12 mouse cellular contexts compared by ENCODE assay signal in genomic region chr8:121220103-121220899, GRCm38 (mm10).
A peak's percentile ranks its signal among the peaks of the same experiment; 100 is the strongest.
DNase-seq lines count a peak whose midpoint lies in the region; ATAC-seq and TF ChIP-seq lines count a peak whose summit lies in the region.
"Had no signal": no experiment of that assay in that cellular context is flagged by ENCODE, and none has a peak within 500 bp of the region (broad histone marks: within the 10 kb centered on the region; RNA-seq: fewer than 3 reads in every experiment).

No protein-coding gene starts in this region.

- TF ChIP-seq POLR2A in ES-Bruce4 (IDR thresholded peaks at IDR 0.05; ENCODE audit: insufficient read depth, low read length), result no peak
- TF ChIP-seq POLR2A in thymus, adult 2 months (IDR thresholded peaks at IDR 0.05; ENCODE audit: control insufficient read depth, extremely low read depth, insufficient read depth, low read length, poor library complexity), result no peak

- H3K9ac ChIP-seq in heart, embryonic 14.5 days (ENCODE audit: low read length), result no peak overlapping the region
- H3K9ac ChIP-seq in ES-Bruce4 (ENCODE audit: low read depth, poor library complexity, severe bottlenecking), result no peak overlapping the region
- no peak overlapping the region for H3K9ac ChIP-seq in limb, embryonic 11.5 days (ENCODE audit: low read length)
- H3K9ac ChIP-seq: midbrain, embryonic 12.5 days had no signal

- no peaks in the 10 kb centered on the region for H3K36me3 ChIP-seq in heart, embryonic 14.5 days (ENCODE audit: control insufficient read depth, insufficient read depth, low read length)
- no peaks in the 10 kb centered on the region for H3K36me3 ChIP-seq in ES-Bruce4 (ENCODE audit: control insufficient read depth, insufficient read depth, low read length, poor library complexity, severe bottlenecking)
- H3K36me3 ChIP-seq in limb, embryonic 11.5 days (ENCODE audit: control insufficient read depth, insufficient read depth, low read length), result no peaks in the 10 kb centered on the region
- H3K36me3 ChIP-seq in thymus, adult 2 months (ENCODE audit: control insufficient read depth, insufficient read depth, low read length), result no peaks in the 10 kb centered on the region
- H3K36me3 ChIP-seq: midbrain, embryonic 12.5 days had no signal

- no peak for DNase-seq in heart, adult 9 months (ENCODE audit: low spot score in 2 of 2)
- peak; percentile 53 for DNase-seq in embryo, embryonic 9.5 days (ENCODE audit: extremely low spot score)
- DNase-seq in limb, embryonic 11.5 days (ENCODE audit: low spot score), result peak; percentile 74
- no peak for DNase-seq in frontal cortex, postnatal 14 days (ENCODE audit: low spot score in 2 of 2)
- no peak for DNase-seq in cerebellum, adult 8-10 months
- DNase-seq in thymus, adult 2 months, result no peak
- DNase-seq: adrenal gland, postnatal 14 days; cerebellum, postnatal 36 days; heart, adult 2 months had no signal

- ATAC-seq in heart, embryonic 14.5 days (ENCODE audit: insufficient number of reproducible peaks, insufficient read depth, low FRiP score, low read depth), result no peak
- ATAC-seq in limb, embryonic 11.5 days (ENCODE audit: insufficient number of reproducible peaks, low FRiP score, low TSS enrichment, low read depth), result peak; percentile 56; the same call in 1 of the 2 replicates

- H3K27ac ChIP-seq in heart, embryonic 14.5 days (replicated peaks in 1 of 2; ENCODE audit: control insufficient read depth in 1 of 2, insufficient read depth in 1 of 2, low read depth in 2 of 2, low read length in 2 of 2), result no peak overlapping the region
- H3K27ac ChIP-seq in ES-Bruce4 (ENCODE audit: insufficient read depth, low read length), result no peak overlapping the region
- H3K27ac ChIP-seq in limb, embryonic 11.5 days (replicated peaks; ENCODE audit: low read depth, low read length), result peak overlapping the region; percentile 33; the same call in 1 of the 2 replicates
- H3K27ac ChIP-seq in thymus, adult 2 months (ENCODE audit: control insufficient read depth, insufficient read depth, low read length), result no peak overlapping the region
- H3K27ac ChIP-seq: heart, adult 2 months; midbrain, embryonic 12.5 days had no signal

- no peak for TF ChIP-seq EP300 in ES-Bruce4 (IDR thresholded peaks at IDR 0.05; ENCODE audit: insufficient read depth, low read depth, low read length)

- H3K4me3 ChIP-seq in heart, embryonic 14.5 days (ENCODE audit: control insufficient read depth in 1 of 2, insufficient read depth in 1 of 2, low read depth in 1 of 2, low read length in 2 of 2), result no peak overlapping the region
- peak overlapping the region; percentile 33 for H3K4me3 ChIP-seq in ES-Bruce4 (ENCODE audit: low read depth, low read length)
- H3K4me3 ChIP-seq in limb, embryonic 11.5 days (ENCODE audit: low read depth, low read length), result no peak overlapping the region
- H3K4me3 ChIP-seq in thymus, adult 2 months (ENCODE audit: control insufficient read depth, insufficient read depth, low read length), result no peak overlapping the region
- H3K4me3 ChIP-seq: heart, adult 2 months; midbrain, embryonic 12.5 days had no signal

- 35% methylated on average over 33 of the region's 33 CpGs for WGBS in heart, embryonic 14.5 days
- WGBS in limb, embryonic 11.5 days, result 30% methylated on average over 33 of the region's 33 CpGs
- WGBS in thymus, adult 2 months, result 42% methylated on average over 33 of the region's 33 CpGs

- peak overlapping the region; percentile 35 for H3K4me2 ChIP-seq in heart, embryonic 14.5 days (ENCODE audit: low read length)
- peak overlapping the region; percentile 13 for H3K4me2 ChIP-seq in limb, embryonic 11.5 days (ENCODE audit: low read depth, severe bottlenecking)
- H3K4me2 ChIP-seq: midbrain, embryonic 12.5 days had no signal

- TF ChIP-seq CTCF in ES-Bruce4 (IDR thresholded peaks at IDR 0.05; ENCODE audit: low read depth, low read length), result no peak
- TF ChIP-seq CTCF in thymus, adult 2 months (IDR thresholded peaks at IDR 0.05; ENCODE audit: borderline replicate concordance, control insufficient read depth, extremely low read depth, insufficient read depth, low read length, poor library complexity), result no peak

- H3K9me3 ChIP-seq in heart, embryonic 14.5 days (ENCODE audit: control insufficient read depth, low read length), result no peaks in the 10 kb centered on the region
- H3K9me3 ChIP-seq in ES-Bruce4 (replicated peaks; ENCODE audit: control insufficient read depth, insufficient read depth, low read length, poor library complexity, severe bottlenecking), result no peaks in the 10 kb centered on the region
- no peaks in the 10 kb centered on the region; the same call in 1 of the 2 replicates for H3K9me3 ChIP-seq in limb, embryonic 11.5 days (ENCODE audit: control insufficient read depth, low read length)
- H3K9me3 ChIP-seq: midbrain, embryonic 12.5 days had no signal

- H3K27me3 ChIP-seq in heart, embryonic 14.5 days (ENCODE audit: control insufficient read depth, insufficient read depth, low read length), result peaks cover 6% of the 10 kb centered on the region; the same call in 1 of the 2 replicates
- no peaks in the 10 kb centered on the region for H3K27me3 ChIP-seq in ES-Bruce4 (ENCODE audit: control insufficient read depth, insufficient read depth, low read length, poor library complexity, severe bottlenecking)
- H3K27me3 ChIP-seq in limb, embryonic 11.5 days (ENCODE audit: control insufficient read depth, insufficient read depth, low read length), result no peaks in the 10 kb centered on the region
- no peaks in the 10 kb centered on the region for H3K27me3 ChIP-seq in thymus, adult 2 months (ENCODE audit: control insufficient read depth, insufficient read depth, low read length)

- H3K4me1 ChIP-seq in heart, embryonic 14.5 days (ENCODE audit: control insufficient read depth in 2 of 2, insufficient read depth in 2 of 2, low read length in 2 of 2), result peaks cover 10 to 12% of the 10 kb centered on the region in 2 experiments; a peak in 3 of 4 replicates
- no peaks in the 10 kb centered on the region for H3K4me1 ChIP-seq in ES-Bruce4 (ENCODE audit: control insufficient read depth, insufficient read depth, low read length)
- H3K4me1 ChIP-seq in limb, embryonic 11.5 days (ENCODE audit: control insufficient read depth, insufficient read depth, low read length), result peaks cover 20% of the 10 kb centered on the region
- H3K4me1 ChIP-seq in thymus, adult 2 months (replicated peaks; ENCODE audit: control insufficient read depth, insufficient read depth, low read length), result no peaks in the 10 kb centered on the region

Comparison
In these comparisons a context has a peak if more than half of its experiments do, and no peak if none do; other contexts are left out.
1. DNase-seq: peak in embryo, embryonic 9.5 days (single experiment) and limb, embryonic 11.5 days (single experiment); none in heart, adult 9 months (0 of 2), frontal cortex, postnatal 14 days (0 of 2), cerebellum, adult 8-10 months (single experiment) and thymus, adult 2 months (single experiment).